Mouse (Mus musculus) cortical plate, adult 2 months (tissue): ENCODE measurements around the gene Mydgf.

Experiments
- CTCF ChIP-seq: fragments of 200-500 bp; IDR thresholded peaks from 2 replicates; pipeline ENCODE4 v1.5.1; 2011; ENCODE audit warnings: mild to moderate bottlenecking, control low read depth, low read length; ENCODE audit not compliant: insufficient read depth; ENCODE audit errors: extremely low read depth
- POLR2A ChIP-seq: fragments of 200-500 bp; IDR thresholded peaks from 2 replicates; pipeline ENCODE4 v1.6.1; 2011; ENCODE audit warnings: mild to moderate bottlenecking, low read length, control low read depth; ENCODE audit not compliant: insufficient read depth; ENCODE audit errors: extremely low read depth

DNA sequence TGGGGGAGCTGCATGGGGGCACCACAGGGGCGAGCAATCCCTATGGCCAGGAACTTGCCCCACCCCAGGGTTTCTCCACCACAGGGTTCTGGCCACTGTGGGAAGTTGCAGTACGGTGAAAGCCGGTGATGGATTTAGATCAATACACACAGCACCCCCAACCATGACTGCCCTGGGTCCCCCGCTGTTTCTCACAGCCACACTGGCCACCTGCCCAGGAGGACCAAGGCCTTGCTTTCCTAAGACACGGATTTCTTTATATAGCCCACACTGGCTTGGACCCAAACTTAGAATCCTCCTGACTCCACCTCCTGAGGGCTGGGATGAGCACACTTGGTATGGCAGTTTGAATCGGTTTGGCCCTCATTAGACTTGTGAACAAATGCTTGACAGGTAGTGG is 7.5 kb upstream of the Mydgf start:
- TF ChIP-seq CTCF (no peak), POLR2A (no peak)
